Mouse (Mus musculus): ENCODE measurements around the gene St6galnac5. TPM values are rescaled to one million over a fixed set of nuclear protein-coding genes. Genes with fewer than 3 reads are reported as not detected.

Gene St6galnac5
- 1.9 TPM for polyA plus RNA-seq (2015; fragmentation: Illumina TruSeq; extraction: RNeasy Lipid Tissue Mini Kit (QIAGEN cat#74804); ENCODE audit: insufficient read depth, low replicate concordance)

DNA sequence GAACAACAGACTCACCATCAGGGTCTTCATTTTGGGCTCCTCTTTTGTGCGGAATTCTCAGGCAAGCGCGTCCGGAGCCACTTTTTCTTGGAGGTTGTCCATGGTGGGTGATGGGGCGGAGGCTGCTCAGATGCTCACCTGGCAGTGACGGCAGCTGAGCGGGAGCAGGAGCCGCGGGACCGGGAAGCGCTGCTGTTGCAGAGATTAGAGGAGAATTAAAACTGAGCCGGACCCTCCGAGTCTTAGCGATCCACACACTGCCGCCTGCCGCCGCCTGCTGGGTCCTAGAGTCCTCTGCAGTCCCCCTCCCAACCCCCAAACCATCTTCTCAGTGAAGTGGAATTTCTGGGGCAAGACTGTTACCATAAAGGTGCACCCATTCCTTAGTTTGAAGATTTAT, at the start of gene St6galnac5:
TSS of gene St6galnac5 (minus strand) at position 259 of the 400 bp plus-strand sequence.

